Comparison of ENCODE assay signal across 8 mouse cellular contexts in genomic region chr13:34162491-34163303, GRCm38 (mm10). TPM values are rescaled to one million over a fixed set of nuclear protein-coding genes. Genes with fewer than 3 reads are reported as not detected.
DNase-seq lines count a peak whose midpoint lies in the region; ATAC-seq and TF ChIP-seq lines count a peak whose summit lies in the region.

Psmg4 (plus strand) TSS chr13:34162964.

- H3K36me3 ChIP-seq in lung, embryonic 14.5 days (ENCODE audit: insufficient read depth), result peaks cover 8% of the 10 kb centered on the region; the same call in 1 of the 2 replicates

- peaks cover 12% of the 10 kb centered on the region for H3K4me1 ChIP-seq in lung, embryonic 14.5 days (ENCODE audit: insufficient read depth)

- peak within 1 kb of the TSS; percentile 79 for H3K4me2 ChIP-seq in lung, embryonic 14.5 days

- peak within 1 kb of the TSS; percentile 66 for H3K9ac ChIP-seq in lung, embryonic 14.5 days

- H3K4me3 ChIP-seq in lung, embryonic 14.5 days (ENCODE audit: low read depth, low read length), result peak within 1 kb of the TSS; percentile 66

- WGBS in lung, embryonic 14.5 days, result 2% methylated on average over 44 of the region's 44 CpGs

- TF ChIP-seq CTCF in lung, embryonic 14.5 days (IDR thresholded peaks at IDR 0.05; ENCODE audit: low read depth), result no peak

- no peaks in the 10 kb centered on the region for H3K9me3 ChIP-seq in lung, embryonic 14.5 days (ENCODE audit: low read depth, low read length)

- H3K27me3 ChIP-seq in lung, embryonic 14.5 days (ENCODE audit: insufficient read depth, low read length), result no peaks in the 10 kb centered on the region

- DNase-seq in MEL-GATA-1-ER (ENCODE audit: extremely low read depth, low read depth), result peak; percentile 71
- peak; percentile 93 for DNase-seq in cerebellum, adult 8-10 months
- peak; percentile 90 for DNase-seq in forelimb bud, embryonic 11.5 days (ENCODE audit: low read depth, low spot score)
- peak; percentile 95 for DNase-seq in heart, postnatal 4 days
- peak; percentile 85 to 90 for DNase-seq in layer of hippocampus, adult 8-10 months (ENCODE audit: low spot score in 2 of 2)
- DNase-seq in lung, embryonic 14.5 days, result peak; percentile 94
- peak; percentile 93 for DNase-seq in testis, postnatal 14 days (ENCODE audit: low spot score)

- peak within 1 kb of the TSS; percentile 97 for H3K27ac ChIP-seq in lung, embryonic 14.5 days (ENCODE audit: low read depth)

- ATAC-seq in lung, embryonic 14.5 days (ENCODE audit: insufficient read depth), result peak; percentile 97
- peak; percentile 89 for ATAC-seq in neutrophil, adult 5-6 weeks (ENCODE audit: extremely low read depth, insufficient number of reproducible peaks, low FRiP score, poor library complexity, severe bottlenecking)

RNA-seq across cellular contexts. Expression of gene Psmg4, which starts in this region (rescaled TPM):
- 10 to 100 TPM; 41.1 to 41.3 TPM for total RNA-seq in heart, postnatal 4 days (2021)
- total RNA-seq in layer of hippocampus, adult 8-10 months (2022), result 10 to 100 TPM; 14.6 to 35.2 (median 23.7) TPM
- 73.7 and 78.0 TPM in 2 replicates for polyA plus RNA-seq in lung, embryonic 14.5 days (2014; fragmentation: Nextera tagmentation; extraction: Ambion mirVana)
- 42.6 and 56.8 TPM in 2 replicates for total RNA-seq in neutrophil, adult 5-6 weeks (2017)

Comparison
In these comparisons a context has a peak if more than half of its experiments do, and no peak if none do; other contexts are left out.
1. Peak in every context shown above with its lines: DNase-seq, ATAC-seq, H3K4me3 ChIP-seq and H3K27ac ChIP-seq.